Mouse (Mus musculus) cerebellum, adult 2 months (tissue): Measurements from ENCODE around the gene Sowaha. TPM values are rescaled to one million over a fixed set of nuclear protein-coding genes. Genes with fewer than 3 reads are reported as not detected.

ENCODE experiments used
- DNase-seq, 2 experiments: peaks; one replicate each; pipeline ENCODE4 v3.0.0; 2021
- H3K27ac ChIP-seq: fragments of 200-500 bp; 2 replicates; pipeline ENCODE4 v1.5.1; 2012; ENCODE audit warnings: low read length, control low read depth, inconsistent platforms; ENCODE audit not compliant: insufficient read depth
- H3K27me3 ChIP-seq: fragments of 200-500 bp; 2 replicates; pipeline ENCODE4 v1.6.1; 2012; ENCODE audit warnings: inconsistent platforms, mild to moderate bottlenecking, low read length, moderate library complexity; ENCODE audit not compliant: control insufficient read depth, insufficient read depth
- H3K4me1 ChIP-seq: fragments of 200-500 bp; 2 replicates; pipeline ENCODE4 v1.6.1; 2011; ENCODE audit warnings: low read length; ENCODE audit not compliant: control insufficient read depth, insufficient read depth
- H3K4me3 ChIP-seq: fragments of 200-500 bp; replicated peaks from 2 replicates; pipeline ENCODE3; 2011; ENCODE audit warnings: mild to moderate bottlenecking, low read depth, low read length, control low read depth; ENCODE audit not compliant: insufficient read depth
- CTCF ChIP-seq: fragments of 200-500 bp; IDR thresholded peaks from 2 replicates; pipeline ENCODE4 v1.5.1; 2011; ENCODE audit warnings: low read depth, mild to moderate bottlenecking, control low read depth, low read length, moderate library complexity, borderline replicate concordance; ENCODE audit not compliant: insufficient read depth
- POLR2A ChIP-seq: fragments of 200-500 bp; IDR thresholded peaks from 2 replicates; pipeline ENCODE4 v1.6.1; 2011; ENCODE audit warnings: low read length, control low read depth, borderline replicate concordance; ENCODE audit not compliant: insufficient read depth
- WGBS: fragments of 180-500 bp; shearing (Covaris S2); methylation state at CpG from one replicate; pipeline ENCODE4 v1.1.7; 2018; 5-methylcytosine and 5-hydroxymethylcytosine counted together
- polyA plus RNA-seq: library from polyadenylated mRNA; depleted of rRNA; stranded (reverse); fragments of >200 nt; gene quantifications from 2 replicates; pipeline ENCODE4 v1.2.3, GENCODE M21; 2012

Sowaha gene
- polyA plus RNA-seq, 1 experiment, result 23.1 TPM

- TF ChIP-seq POLR2A (no peak), CTCF (no peak)
- 81% methylated on average over 8 of the region's 8 CpGs for WGBS
- no peak for DNase-seq
Observed at GRCm38 (mm10) chr11:53516775-53517627, 36.9 kb upstream of the Sowaha start.

GRCm38 (mm10) chr11:53510351-53510750, 30.3 kb upstream of the Sowaha start:
- no peak overlapping the region for H3K4me3 ChIP-seq
- WGBS, result 40% methylated on average over 5 of the region's 5 CpGs
- no peaks in the 10 kb centered on the region for H3K27me3 ChIP-seq
- no peak for DNase-seq
- H3K27ac ChIP-seq, result no peak overlapping the region
- H3K4me1 ChIP-seq, result peaks cover 19% of the 10 kb centered on the region
- TF ChIP-seq POLR2A, result no peak
- TF ChIP-seq CTCF, result no peak

More at GRCm38 (mm10) chr11:53516775-53517627, 36.9 kb upstream of the Sowaha start:
- Histone ChIP-seq H3K27me3 (no peaks in the 10 kb centered on the region), H3K4me3 (no peak overlapping the region), H3K4me1 (no peaks in the 10 kb centered on the region), H3K27ac (no peak overlapping the region)

GRCm38 (mm10) chr11:53508591-53508990, 28.5 kb upstream of the Sowaha start:
- no peak for DNase-seq
- peaks cover 26% of the 10 kb centered on the region for H3K4me1 ChIP-seq
- H3K4me3 ChIP-seq, result no peak overlapping the region
- no peak for TF ChIP-seq CTCF
- no peak for TF ChIP-seq POLR2A
- WGBS, result 68% methylated on average over 3 of the region's 3 CpGs
- no peaks in the 10 kb centered on the region for H3K27me3 ChIP-seq
- H3K27ac ChIP-seq, result no peak overlapping the region

GRCm38 (mm10) chr11:53508152-53508551, 28.1 kb upstream of the Sowaha start:
- peaks cover 26% of the 10 kb centered on the region for H3K4me1 ChIP-seq
- H3K27ac ChIP-seq, result no peak overlapping the region; the same call in 1 of the 2 replicates
- no peaks in the 10 kb centered on the region for H3K27me3 ChIP-seq
- 41% methylated on average over 7 of the region's 7 CpGs for WGBS
- no peak for TF ChIP-seq POLR2A
- no peak for TF ChIP-seq CTCF
- H3K4me3 ChIP-seq, result no peak overlapping the region
- peak; percentile 45 to 48 for DNase-seq

GRCm38 (mm10) chr11:53507098-53507805, 27.2 kb upstream of the Sowaha start:
- no peaks in the 10 kb centered on the region for H3K27me3 ChIP-seq
- H3K27ac ChIP-seq, result peak overlapping the region; percentile 53
- H3K4me1 ChIP-seq, result peaks cover 26% of the 10 kb centered on the region
- H3K4me3 ChIP-seq, result no peak overlapping the region
- TF ChIP-seq POLR2A, result no peak
- TF ChIP-seq CTCF, result no peak
- 65% methylated on average over 9 of the region's 9 CpGs for WGBS
- peak; percentile 42 to 43 for DNase-seq

- WGBS, result 3% methylated on average over 5 of the region's 5 CpGs
- TF ChIP-seq POLR2A (no peak), CTCF (0 out of 2 replicates have a peak, but pooled peaks have one; percentile 2)
- peak; percentile 95 to 98 for DNase-seq
- H3K27ac ChIP-seq, result peak overlapping the region; percentile 98
- H3K4me1 ChIP-seq, result peaks cover 26% of the 10 kb centered on the region
- no peak overlapping the region for H3K4me3 ChIP-seq
- no peaks in the 10 kb centered on the region for H3K27me3 ChIP-seq
Observed at GRCm38 (mm10) chr11:53505026-53505663, 25.1 kb upstream of the Sowaha start.

GRCm38 (mm10) chr11:53504376-53504775, 24.3 kb upstream of the Sowaha start:
- DNase-seq, result peak in 1 of 2 experiments; percentile 41
- Histone ChIP-seq H3K4me3 (no peak overlapping the region), H3K4me1 (peaks cover 29% of the 10 kb centered on the region), H3K27ac (peak overlapping the region; percentile 98), H3K27me3 (no peaks in the 10 kb centered on the region)
- TF ChIP-seq CTCF, result no peak
- TF ChIP-seq POLR2A, result no peak
- 56% methylated on average over 8 of the region's 8 CpGs for WGBS
